8 mouse cellular contexts compared by ENCODE assay signal in the genomic region with DNA sequence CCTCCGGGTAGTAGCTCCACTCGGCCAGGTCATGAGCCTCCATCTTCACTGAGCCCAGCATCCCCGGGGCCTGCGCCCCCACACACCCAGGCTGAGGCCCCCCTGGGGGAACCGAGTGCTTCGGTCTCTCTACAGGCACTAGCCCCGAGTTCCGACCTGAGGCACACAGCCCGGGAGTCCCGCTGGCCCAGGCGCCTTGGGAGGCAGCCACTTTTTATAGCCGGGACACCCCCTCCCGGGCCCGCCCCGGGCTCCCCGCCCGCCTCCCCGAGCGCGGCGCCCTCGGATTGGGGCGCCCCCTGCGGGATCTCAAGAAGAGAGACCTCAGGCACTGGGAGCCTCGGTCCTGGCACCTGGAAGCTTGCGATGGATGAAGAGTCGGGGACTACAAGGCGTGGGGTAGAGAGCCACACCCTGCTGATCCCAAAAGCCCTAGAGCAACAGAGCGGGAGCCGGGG. TPM values are rescaled to one million over a fixed set of nuclear protein-coding genes. Genes with fewer than 3 reads are reported as not detected.
DNase-seq lines count a peak whose midpoint lies in the region; ATAC-seq lines count a peak whose summit lies in the region.

A gene (minus strand): TSS at position 182 of the 458 bp plus-strand sequence.

- H3K9ac ChIP-seq in liver, embryonic 13.5 days, result peak within 1 kb of the TSS; percentile 97

- peak; percentile 23 for ATAC-seq in inflammation-experienced regulatory T-cells, adult 6 months
- peak; percentile 19 for ATAC-seq in liver, embryonic 13.5 days (ENCODE audit: low read depth)

- peak within 1 kb of the TSS; percentile 30; the same call in 1 of the 2 replicates for H3K4me3 ChIP-seq in brown adipose tissue, adult 24 weeks (ENCODE audit: insufficient read depth, low read depth, low read length)
- peak within 1 kb of the TSS; percentile 98 for H3K4me3 ChIP-seq in liver, embryonic 13.5 days (replicated peaks)

- H3K9me3 ChIP-seq in liver, embryonic 13.5 days (replicated peaks), result no peaks in the 10 kb centered on the region

- H3K27ac ChIP-seq in brown adipose tissue, adult 24 weeks (replicated peaks; ENCODE audit: low read depth, low read length), result no peak within 1 kb of the TSS
- peak within 1 kb of the TSS; percentile 83 for H3K27ac ChIP-seq in liver, embryonic 13.5 days

- DNase-seq in cerebellum, adult 11-12 months, result peak; percentile 84
- no peak for DNase-seq in cerebellum, postnatal 4 days (ENCODE audit: low spot score in 2 of 2)
- peak; percentile 66 for DNase-seq in gastrocnemius, postnatal 10 days
- peak; percentile 39 for DNase-seq in liver, embryonic 13.5 days
- DNase-seq in naive thymus-derived CD4-positive, alpha-beta T cell, adult 2 months (ENCODE audit: low read depth), result peak; percentile 71
- DNase-seq in right cerebral cortex, adult 2 months (ENCODE audit: low spot score in 2 of 2), result no peak

- 3% methylated on average over 30 of the region's 30 CpGs for WGBS in liver, embryonic 13.5 days (ENCODE audit: insufficient replicate concordance)

- H3K27me3 ChIP-seq in liver, embryonic 13.5 days, result peaks cover 47% of the 10 kb centered on the region

- H3K36me3 ChIP-seq in liver, embryonic 13.5 days, result peaks cover 6% of the 10 kb centered on the region; the same call in 1 of the 2 replicates

- peaks cover 2% of the 10 kb centered on the region; the same call in 1 of the 2 replicates for H3K4me1 ChIP-seq in brown adipose tissue, adult 24 weeks (ENCODE audit: control insufficient read depth, insufficient read depth, insufficient read length, low read length)
- peaks cover 37% of the 10 kb centered on the region for H3K4me1 ChIP-seq in liver, embryonic 13.5 days (replicated peaks)

- peak within 1 kb of the TSS; percentile 97 for H3K4me2 ChIP-seq in liver, embryonic 13.5 days

RNA-seq across cellular contexts. Expression of the gene that starts here (rescaled TPM):
- polyA plus RNA-seq in brown adipose tissue, adult 24 weeks (2012; ENCODE audit: insufficient read depth, insufficient read length, missing spikeins), result not detected in 2 replicates
- under 1 TPM in 1 of 2 experiments, not detected in 1; 0.16 TPM for total RNA-seq in gastrocnemius, postnatal 10 days (2021)
- not detected for polyA plus RNA-seq in inflammation-experienced regulatory T-cells, adult 6 months (2017; shearing (Covaris generic))
- polyA plus RNA-seq in liver, embryonic 13.5 days (2015; fragmentation: Nextera tagmentation; extraction: Ambion mirVana), result 25.6 and 29.4 TPM in 2 replicates

Comparison
In these comparisons a context has a peak if more than half of its experiments do, and no peak if none do; other contexts are left out.
1. RNA of the gene that starts here (polyA plus RNA-seq): 25.6 to 29.4 TPM in liver, embryonic 13.5 days; not detected in brown adipose tissue, adult 24 weeks and not detected in inflammation-experienced regulatory T-cells, adult 6 months; every median in the first group is over 10 times any median in the second.
2. DNase-seq: peak in cerebellum, adult 11-12 months (single experiment), liver, embryonic 13.5 days (single experiment) and naive thymus-derived CD4-positive, alpha-beta T cell, adult 2 months (single experiment); none in cerebellum, postnatal 4 days (0 of 2) and right cerebral cortex, adult 2 months (0 of 2).
3. Peak in DNase-seq in gastrocnemius, postnatal 10 days; RNA of the gene not detected or under 1 TPM.
4. Peak in ATAC-seq in inflammation-experienced regulatory T-cells, adult 6 months; RNA of the gene not detected or under 1 TPM.